Mouse (Mus musculus) hindbrain, embryonic 14.5 days (tissue): ENCODE results near the gene Jpt1. TPM values are rescaled to one million over a fixed set of nuclear protein-coding genes. Genes with fewer than 3 reads are reported as not detected.

Experiments used
- ATAC-seq: fragments of 200-750 bp; cut with Nextera tagmentation; 2 replicates; pipeline ENCODE4 v1.8.0; 2017; ENCODE audit warnings: moderate number of reproducible peaks, mild to moderate bottlenecking, moderate TSS enrichment, moderate library complexity; ENCODE audit not compliant: low FRiP score
- DNase-seq: peaks from one replicate; pipeline ENCODE4 v3.0.0-alpha.2; 2015; ENCODE audit warnings: low spot score
- H3K27ac ChIP-seq: fragments of 300-500 bp; sonication (generic); 2 replicates; pipeline ENCODE4 v1.5.1; 2014; ENCODE audit warnings: mild to moderate bottlenecking, moderate library complexity
- H3K27me3 ChIP-seq: fragments of 300-500 bp; sonication (generic); 2 replicates; pipeline ENCODE4 v1.6.1; 2014; ENCODE audit warnings: mild to moderate bottlenecking, low read length, mixed read lengths; ENCODE audit not compliant: control insufficient read depth, insufficient read depth
- H3K36me3 ChIP-seq: fragments of 300-500 bp; sonication (generic); replicated peaks from 2 replicates; pipeline ENCODE4 v1.6.1; 2014; ENCODE audit not compliant: control insufficient read depth, insufficient read depth
- H3K4me1 ChIP-seq: fragments of 300-500 bp; sonication (generic); replicated peaks from 2 replicates; pipeline ENCODE4 v1.6.1; 2014; ENCODE audit warnings: antibody characterized with exemption, low read length, mixed read lengths; ENCODE audit not compliant: control insufficient read depth, insufficient read depth
- H3K4me2 ChIP-seq: fragments of 300-500 bp; sonication (generic); replicated peaks from 2 replicates; pipeline ENCODE4 v1.6.1; 2014; ENCODE audit warnings: mild to moderate bottlenecking, moderate library complexity
- H3K4me3 ChIP-seq: fragments of 300-500 bp; sonication (generic); replicated peaks from 2 replicates; pipeline ENCODE4 v1.5.1; 2014; ENCODE audit warnings: mild to moderate bottlenecking, low read length
- H3K9ac ChIP-seq: fragments of 300-500 bp; sonication (generic); 2 replicates; pipeline ENCODE4 v1.6.1; 2014
- H3K9me3 ChIP-seq: fragments of 300-500 bp; sonication (generic); 2 replicates; pipeline ENCODE4 v1.6.1; 2016; ENCODE audit warnings: low read length; ENCODE audit not compliant: control insufficient read depth
- WGBS: fragments of 180-500 bp; shearing (Covaris S2); extraction: QIAGEN DNeasy Blood & Tissue Kit; methylation state at CpG from one replicate; pipeline ENCODE4 v1.1.7; 2014; 5-methylcytosine and 5-hydroxymethylcytosine counted together
- microRNA-seq: library from miRNA; unstranded; fragments of <30 nt; microRNA quantifications from one replicate; pipeline ENCODE4, GENCODE M21; 2016
- polyA plus RNA-seq: library from polyadenylated mRNA; unstranded; fragments of >200 nt; fragmentation: Nextera tagmentation; extraction: Ambion mirVana; gene quantifications from 2 replicates; pipeline ENCODE4 v1.2.1, GENCODE M21; 2014

Gene Jpt1
- polyA plus RNA-seq, 1 experiment from 2014 or later, result 1,350 TPM

GRCm38 (mm10) chr11:115453306-115453705 is 60.9 kb downstream of the Jpt1 start:
- no peaks in the 10 kb centered on the region for H3K27me3 ChIP-seq

GRCm38 (mm10) chr11:115452281-115452860 is 61.8 kb downstream of the Jpt1 start:
- 80% methylated on average over 7 of the region's 7 CpGs for WGBS
- no peak overlapping the region for H3K4me2 ChIP-seq
- H3K9ac ChIP-seq, result no peak overlapping the region
- H3K9me3 ChIP-seq, result no peaks in the 10 kb centered on the region
- H3K4me1 ChIP-seq, result no peaks in the 10 kb centered on the region
- H3K27ac ChIP-seq, result no peak overlapping the region
- no peak for ATAC-seq
- no peaks in the 10 kb centered on the region for H3K36me3 ChIP-seq
- H3K4me3 ChIP-seq, result no peak overlapping the region
- H3K27me3 ChIP-seq, result no peaks in the 10 kb centered on the region
- no peak for DNase-seq

More at GRCm38 (mm10) chr11:115453306-115453705, 60.9 kb downstream of the Jpt1 start:
- Histone ChIP-seq H3K9me3 (no peaks in the 10 kb centered on the region), H3K4me1 (no peaks in the 10 kb centered on the region), H3K36me3 (no peaks in the 10 kb centered on the region), H3K4me2 (no peak overlapping the region), H3K9ac (no peak overlapping the region), H3K27ac (no peak overlapping the region), H3K4me3 (no peak overlapping the region)
- 71% methylated on average over 4 of the region's 4 CpGs for WGBS
- ATAC-seq (no peak), DNase-seq (no peak)

- Histone ChIP-seq H3K36me3 (no peaks in the 10 kb centered on the region), H3K4me1 (no peaks in the 10 kb centered on the region), H3K27me3 (no peaks in the 10 kb centered on the region), H3K9me3 (no peaks in the 10 kb centered on the region), H3K9ac (no peak overlapping the region), H3K27ac (no peak overlapping the region), H3K4me2 (no peak overlapping the region), H3K4me3 (no peak overlapping the region)
- DNase-seq (no peak), ATAC-seq (no peak)
- WGBS, result 93% methylated on average over 8 of the region's 8 CpGs
These were observed 62.4 kb downstream of the Jpt1 start for GRCm38 (mm10) chr11:115451781-115452241.

DNA sequence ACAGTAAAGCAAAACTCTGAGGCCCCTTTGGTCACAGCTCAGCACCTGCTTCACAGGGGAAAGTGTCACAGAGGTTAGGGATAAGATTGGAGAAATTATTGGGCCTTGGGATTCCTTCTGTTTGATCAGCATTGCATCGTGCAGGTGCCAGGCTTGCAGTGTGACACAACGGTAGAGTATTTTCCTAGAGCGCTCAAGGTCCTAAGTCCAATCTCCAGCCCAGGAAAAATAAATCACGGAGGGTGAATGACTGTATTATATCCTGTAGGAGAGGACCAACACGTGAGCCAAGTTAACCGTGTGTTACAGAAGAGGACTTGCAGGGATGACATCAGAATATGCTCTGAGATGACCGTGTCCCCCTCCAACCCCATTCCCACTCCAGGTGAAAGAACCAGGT is 64.0 kb downstream of the Jpt1 start:
- ATAC-seq, result no peak
- Histone ChIP-seq H3K27me3 (no peaks in the 10 kb centered on the region), H3K9me3 (no peaks in the 10 kb centered on the region), H3K36me3 (no peaks in the 10 kb centered on the region), H3K4me2 (no peak overlapping the region), H3K4me3 (no peak overlapping the region), H3K4me1 (no peaks in the 10 kb centered on the region), H3K9ac (no peak overlapping the region), H3K27ac (no peak overlapping the region)
- DNase-seq, result no peak
- 91% methylated on average over 7 of the region's 7 CpGs for WGBS

GRCm38 (mm10) chr11:115448998-115449397 is 65.2 kb downstream of the Jpt1 start:
- Histone ChIP-seq H3K4me1 (no peaks in the 10 kb centered on the region), H3K27ac (no peak overlapping the region), H3K4me2 (no peak overlapping the region), H3K4me3 (no peak overlapping the region), H3K27me3 (no peaks in the 10 kb centered on the region), H3K9ac (no peak overlapping the region), H3K9me3 (no peaks in the 10 kb centered on the region), H3K36me3 (no peaks in the 10 kb centered on the region)
- DNase-seq, result no peak
- 46% methylated on average over 7 of the region's 7 CpGs for WGBS
- ATAC-seq, result no peak

DNA sequence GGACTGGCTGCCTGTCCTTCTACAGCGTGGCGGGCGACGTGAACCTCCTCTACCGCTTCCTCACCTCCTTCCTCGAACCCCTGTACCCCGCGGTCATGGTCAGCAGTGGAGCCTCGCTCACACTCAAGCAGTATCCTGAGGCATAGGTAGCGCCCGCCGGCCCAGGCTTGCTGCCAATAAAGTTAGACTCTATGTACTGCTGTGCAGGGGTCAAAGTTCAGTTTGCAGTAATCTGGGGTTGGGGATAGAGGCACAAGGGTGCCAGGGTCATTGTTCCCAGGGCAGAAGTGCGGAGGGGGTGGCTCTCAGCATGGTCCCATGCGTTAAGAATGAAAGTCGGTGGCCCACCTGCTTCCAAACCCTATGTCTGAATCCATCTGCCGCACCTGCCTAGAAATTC is 66.1 kb downstream of the Jpt1 start:
- Histone ChIP-seq H3K4me2 (no peak overlapping the region), H3K36me3 (no peaks in the 10 kb centered on the region), H3K27ac (no peak overlapping the region), H3K4me3 (no peak overlapping the region), H3K9me3 (no peaks in the 10 kb centered on the region), H3K27me3 (no peaks in the 10 kb centered on the region), H3K9ac (no peak overlapping the region), H3K4me1 (no peaks in the 10 kb centered on the region)
- ATAC-seq, result no peak
- 86% methylated on average over 16 of the region's 16 CpGs for WGBS
- no peak for DNase-seq

Small RNAs within 50 kb of the gene (microRNA-seq; reads per million reads assigned to microRNA genes)
- not detected for gene Mir3968

Other genes starting within 250 kb of the Jpt1 start
- 0.33 and 0.35 TPM in 2 replicates for gene Grin2c, start 247.1 kb downstream of the Jpt1 start, polyA plus RNA-seq
- 15.2 TPM in 2 replicates for gene Fdxr, start 237.3 kb downstream of the Jpt1 start, polyA plus RNA-seq
- 1.4 and 1.5 TPM in 2 replicates for gene Fads6, start 216.7 kb downstream of the Jpt1 start, polyA plus RNA-seq
- 0.08 and 0.14 TPM in 2 replicates for gene Otop2, start 207.2 kb downstream of the Jpt1 start, polyA plus RNA-seq
- gene Ush1g, start 192.3 kb downstream of the Jpt1 start, polyA plus RNA-seq, result 0.15 TPM in 1 of 2 replicates, not detected in the other
- gene Otop3, start 179.7 kb downstream of the Jpt1 start, polyA plus RNA-seq, result 1.8 and 1.9 TPM in 2 replicates
- gene Hid1, start 146.6 kb downstream of the Jpt1 start, polyA plus RNA-seq, result 44.5 and 50.2 TPM in 2 replicates
- 25.7 and 28.5 TPM in 2 replicates for gene Cdr2l, start 132.5 kb downstream of the Jpt1 start, polyA plus RNA-seq
- gene Mrpl58, start 110.6 kb downstream of the Jpt1 start, polyA plus RNA-seq, result 196 and 222 TPM in 2 replicates
- gene Atp5h, start 94.4 kb downstream of the Jpt1 start, polyA plus RNA-seq, result 897 and 1,000 TPM in 2 replicates
- 31.3 and 32.3 TPM in 2 replicates for gene Kctd2, start 94.3 kb downstream of the Jpt1 start, polyA plus RNA-seq
- not detected in 2 replicates for gene Trim80, start 73.8 kb downstream of the Jpt1 start, polyA plus RNA-seq
- gene Slc16a5, start 51.9 kb downstream of the Jpt1 start, polyA plus RNA-seq, result 0.18 TPM in 1 of 2 replicates, not detected in the other
- 14.2 and 14.8 TPM in 2 replicates for gene Armc7, start 38.7 kb downstream of the Jpt1 start, polyA plus RNA-seq
- 85.3 and 98.0 TPM in 2 replicates for gene Nt5c, start 22.5 kb downstream of the Jpt1 start, polyA plus RNA-seq
- 968 and 989 TPM in 2 replicates for gene Sumo2, start 21.9 kb upstream of the Jpt1 start, polyA plus RNA-seq
- gene Nup85, start 50.0 kb upstream of the Jpt1 start, polyA plus RNA-seq, result 95.2 and 99.8 TPM in 2 replicates
- 72.5 and 74.1 TPM in 2 replicates for gene Mrps7, start 89.5 kb upstream of the Jpt1 start, polyA plus RNA-seq
- 34.1 and 39.4 TPM in 2 replicates for gene Gga3, start 89.7 kb upstream of the Jpt1 start, polyA plus RNA-seq
- gene Mif4gd, start 98.6 kb upstream of the Jpt1 start, polyA plus RNA-seq, result 11.3 and 13.5 TPM in 2 replicates
- gene Slc25a19, start 113.9 kb upstream of the Jpt1 start, polyA plus RNA-seq, result 37.8 and 42.3 TPM in 2 replicates
- 121 and 139 TPM in 2 replicates for gene Grb2, start 194.2 kb upstream of the Jpt1 start, polyA plus RNA-seq